Mouse (Mus musculus): ENCODE data around the gene Usf1.

- TF ChIP-seq CTCF (IDR thresholded peaks at IDR 0.05; ENCODE audit: low read depth) (no peak), EP300 (IDR thresholded peaks at IDR 0.05; ENCODE audit: low read depth) (no peak)
These were observed 24.9 kb downstream of the Usf1 start for GRCm38 (mm10) chr1:171435974-171436373.
